Mouse (Mus musculus): ENCODE results near the gene Tbc1d15.

GRCm38 (mm10) chr10:115281381-115281780 is 30.1 kb upstream of the Tbc1d15 start:
- TF ChIP-seq CTCF (IDR thresholded peaks at IDR 0.05; ENCODE audit: extremely low read depth, insufficient read length, insufficient replicate concordance, low read depth, low read length) (no peak), POLR2A (IDR thresholded peaks at IDR 0.05; ENCODE audit: low read depth, low read length) (no peak)
